Mouse (Mus musculus): ENCODE results near the gene Kdelc1. TPM values are rescaled to one million over a fixed set of nuclear protein-coding genes. Genes with fewer than 3 reads are reported as not detected.
A peak's percentile ranks its signal among the peaks of the same experiment; 100 is the strongest.

Kdelc1 gene
- polyA plus RNA-seq, 1 experiment from 2014 or later: 13.8 TPM

GRCm38 (mm10) chr1:44102259-44102717, 16.3 kb downstream of the Kdelc1 start, which contains the start of gene Tex30:
Tex30 (minus strand) TSS chr1:44102441.
- WGBS (ENCODE audit: insufficient replicate concordance): under 1% methylated on average over 55 of the region's 55 CpGs
- no peaks in the 10 kb centered on the region for H3K27me3 ChIP-seq (ENCODE audit: control insufficient read depth, insufficient read depth, low read depth, low read length)
- H3K27ac ChIP-seq (ENCODE audit: low read length): peak within 1 kb of the TSS; percentile 98
- peak; percentile 96 for ATAC-seq (ENCODE audit: low read depth)
- no peaks in the 10 kb centered on the region for H3K9me3 ChIP-seq (replicated peaks; ENCODE audit: control insufficient read depth, low read length)
- peak within 1 kb of the TSS; percentile 64 for H3K4me2 ChIP-seq (ENCODE audit: low read depth, low read length)
- no peaks in the 10 kb centered on the region for H3K36me3 ChIP-seq (ENCODE audit: control insufficient read depth, insufficient read depth)
- H3K4me1 ChIP-seq (ENCODE audit: control insufficient read depth, low read depth, low read length): peaks cover 7% of the 10 kb centered on the region
- peak within 1 kb of the TSS; percentile 89 for H3K4me3 ChIP-seq (ENCODE audit: low read depth, low read length)
- peak within 1 kb of the TSS; percentile 94 for H3K9ac ChIP-seq (ENCODE audit: low read depth, low read length)

GRCm38 (mm10) chr1:44101448-44102225, 17.0 kb downstream of the Kdelc1 start:
- under 1% methylated on average over 54 of the region's 55 CpGs for WGBS (ENCODE audit: insufficient replicate concordance)
- no peaks in the 10 kb centered on the region for H3K36me3 ChIP-seq (ENCODE audit: control insufficient read depth, insufficient read depth)
- H3K27ac ChIP-seq (ENCODE audit: low read length): peak overlapping the region; percentile 98
- no peaks in the 10 kb centered on the region for H3K9me3 ChIP-seq (replicated peaks; ENCODE audit: control insufficient read depth, low read length)
- H3K27me3 ChIP-seq (ENCODE audit: control insufficient read depth, insufficient read depth, low read depth, low read length): no peaks in the 10 kb centered on the region
- peak overlapping the region; percentile 94 for H3K9ac ChIP-seq (ENCODE audit: low read depth, low read length)
- H3K4me3 ChIP-seq (ENCODE audit: low read depth, low read length): peak overlapping the region; percentile 89
- ATAC-seq (ENCODE audit: low read depth): peak; percentile 70
- H3K4me2 ChIP-seq (ENCODE audit: low read depth, low read length): peak overlapping the region; percentile 64
- H3K4me1 ChIP-seq (ENCODE audit: control insufficient read depth, low read depth, low read length): peaks cover 7% of the 10 kb centered on the region

DNA sequence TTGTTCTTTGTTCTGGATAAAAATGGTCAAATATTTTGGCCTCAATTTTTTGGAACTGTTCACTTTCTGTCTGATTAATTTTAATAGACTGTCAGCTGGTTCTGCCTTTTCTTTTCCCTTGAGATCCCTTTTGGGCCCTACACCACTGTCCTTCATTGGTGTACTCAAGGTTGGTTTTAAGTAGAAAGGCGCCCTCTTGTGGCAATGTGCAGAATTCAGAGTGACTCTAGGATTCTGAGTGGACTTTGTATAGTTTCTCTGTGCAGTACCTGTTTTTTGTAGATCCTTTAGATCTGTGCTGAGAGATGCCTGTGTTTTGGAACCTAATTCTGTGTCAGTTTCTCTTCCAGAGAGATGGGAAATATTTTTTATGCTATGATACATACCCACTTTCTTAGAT, 54.0 kb downstream of the Kdelc1 start:
- Histone ChIP-seq H3K9me3 (replicated peaks; ENCODE audit: control insufficient read depth, low read length) (no peaks in the 10 kb centered on the region), H3K36me3 (ENCODE audit: control insufficient read depth, insufficient read depth) (no peaks in the 10 kb centered on the region), H3K27ac (ENCODE audit: low read length) (no peak overlapping the region), H3K4me2 (ENCODE audit: low read depth, low read length) (no peak overlapping the region), H3K27me3 (ENCODE audit: control insufficient read depth, insufficient read depth, low read depth, low read length) (no peaks in the 10 kb centered on the region), H3K4me1 (ENCODE audit: control insufficient read depth, low read depth, low read length) (no peaks in the 10 kb centered on the region), H3K9ac (ENCODE audit: low read depth, low read length) (no peak overlapping the region), H3K4me3 (ENCODE audit: low read depth, low read length) (no peak overlapping the region)
- WGBS (ENCODE audit: insufficient replicate concordance): 0% methylated on average over 1 of the region's 1 CpGs
- no peak for ATAC-seq (ENCODE audit: low read depth)

DNA sequence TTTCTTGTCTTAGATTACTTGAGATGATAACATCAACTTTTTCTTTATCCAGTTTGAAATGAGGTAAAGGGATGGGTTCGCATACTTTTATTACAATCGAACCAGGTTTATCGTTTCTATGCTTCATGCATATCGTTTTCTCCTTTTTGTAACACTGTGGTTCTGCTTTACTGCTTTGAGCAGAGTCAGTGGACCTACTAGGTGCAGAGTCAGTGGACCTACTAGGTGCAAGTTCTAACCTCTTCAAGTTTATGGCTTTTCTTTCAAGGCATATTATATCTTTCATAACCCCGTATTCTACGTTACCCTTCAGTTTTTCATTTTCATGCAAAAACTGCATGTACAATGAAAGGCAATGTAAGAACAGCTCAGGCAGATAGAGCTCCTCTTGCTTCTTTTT, 55.2 kb downstream of the Kdelc1 start:
- Histone ChIP-seq H3K9ac (ENCODE audit: low read depth, low read length) (no peak overlapping the region), H3K27ac (ENCODE audit: low read length) (no peak overlapping the region), H3K36me3 (ENCODE audit: control insufficient read depth, insufficient read depth) (no peaks in the 10 kb centered on the region), H3K4me2 (ENCODE audit: low read depth, low read length) (no peak overlapping the region), H3K9me3 (replicated peaks; ENCODE audit: control insufficient read depth, low read length) (no peaks in the 10 kb centered on the region), H3K27me3 (ENCODE audit: control insufficient read depth, insufficient read depth, low read depth, low read length) (no peaks in the 10 kb centered on the region), H3K4me1 (ENCODE audit: control insufficient read depth, low read depth, low read length) (no peaks in the 10 kb centered on the region), H3K4me3 (ENCODE audit: low read depth, low read length) (no peak overlapping the region)
- WGBS (ENCODE audit: insufficient replicate concordance): 87% methylated on average over 6 of the region's 6 CpGs
- no peak for ATAC-seq (ENCODE audit: low read depth)

DNA sequence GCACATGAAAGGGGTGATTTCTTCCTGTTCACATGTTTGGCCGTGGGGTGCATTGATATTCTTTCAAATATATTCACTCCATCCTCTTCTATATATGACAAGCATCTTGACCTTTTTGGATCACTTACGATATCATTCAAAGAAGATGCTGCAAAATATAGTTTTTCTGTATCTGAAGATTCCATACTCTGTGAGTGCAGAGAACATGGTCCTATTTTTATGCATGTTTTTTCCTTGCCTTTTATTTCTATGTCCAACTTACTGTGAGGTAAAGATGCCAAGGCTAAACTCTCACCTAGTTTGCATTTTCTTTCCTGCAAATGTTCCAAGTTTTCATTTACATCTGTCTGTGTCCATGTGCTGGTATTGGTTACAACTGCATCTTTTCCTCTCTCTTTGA, 56.8 kb downstream of the Kdelc1 start, which contains the start of gene Gm8251:
Gene Gm8251 (minus strand): TSS at position 101 of the 400 bp plus-strand sequence.
- 50% methylated on average over 2 of the region's 2 CpGs for WGBS (ENCODE audit: insufficient replicate concordance)
- Histone ChIP-seq H3K36me3 (ENCODE audit: control insufficient read depth, insufficient read depth) (no peaks in the 10 kb centered on the region), H3K27me3 (ENCODE audit: control insufficient read depth, insufficient read depth, low read depth, low read length) (no peaks in the 10 kb centered on the region), H3K4me3 (ENCODE audit: low read depth, low read length) (no peak within 1 kb of the TSS), H3K4me2 (ENCODE audit: low read depth, low read length) (no peak within 1 kb of the TSS), H3K4me1 (ENCODE audit: control insufficient read depth, low read depth, low read length) (no peaks in the 10 kb centered on the region), H3K9ac (ENCODE audit: low read depth, low read length) (no peak within 1 kb of the TSS), H3K9me3 (replicated peaks; ENCODE audit: control insufficient read depth, low read length) (no peaks in the 10 kb centered on the region), H3K27ac (ENCODE audit: low read length) (no peak within 1 kb of the TSS)
- no peak for ATAC-seq (ENCODE audit: low read depth)

DNA sequence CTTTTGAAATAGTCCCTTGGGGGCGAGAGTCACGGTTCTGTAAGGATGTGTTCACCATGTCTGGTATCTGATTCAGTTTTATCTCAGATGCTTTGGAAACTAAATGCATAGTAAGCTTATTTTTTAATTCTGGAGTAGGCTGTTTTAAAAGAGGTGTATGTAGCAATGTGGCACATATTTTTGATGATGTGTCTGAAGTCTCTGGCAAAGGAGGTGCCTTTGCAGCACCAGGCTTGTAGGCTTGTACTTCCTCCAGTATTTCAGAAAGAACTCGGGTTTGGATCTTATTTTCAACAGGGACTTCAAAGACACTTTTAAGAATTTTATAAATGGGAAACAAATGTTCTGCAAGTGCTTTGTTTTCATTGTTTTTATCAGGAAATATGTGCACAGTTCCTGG, 60.8 kb downstream of the Kdelc1 start:
- no peak overlapping the region for H3K9ac ChIP-seq (ENCODE audit: low read depth, low read length)
- no peaks in the 10 kb centered on the region for H3K9me3 ChIP-seq (replicated peaks; ENCODE audit: control insufficient read depth, low read length)
- no peak for ATAC-seq (ENCODE audit: low read depth)
- WGBS (ENCODE audit: insufficient replicate concordance): 54% methylated on average over 3 of the region's 3 CpGs
- no peaks in the 10 kb centered on the region for H3K4me1 ChIP-seq (ENCODE audit: control insufficient read depth, low read depth, low read length)
- H3K27ac ChIP-seq (ENCODE audit: low read length): no peak overlapping the region
- H3K4me2 ChIP-seq (ENCODE audit: low read depth, low read length): no peak overlapping the region
- no peak overlapping the region for H3K4me3 ChIP-seq (ENCODE audit: low read depth, low read length)
- no peaks in the 10 kb centered on the region for H3K27me3 ChIP-seq (ENCODE audit: control insufficient read depth, insufficient read depth, low read depth, low read length)
- no peaks in the 10 kb centered on the region for H3K36me3 ChIP-seq (ENCODE audit: control insufficient read depth, insufficient read depth)

Other genes starting within 250 kb of the Kdelc1 start
- 23.8 and 24.2 TPM in 2 replicates for gene Tpp2, start 185.2 kb downstream of the Kdelc1 start, polyA plus RNA-seq (2015; fragmentation: Nextera tagmentation; extraction: Ambion mirVana)
- gene Mettl21c, start 98.8 kb downstream of the Kdelc1 start, polyA plus RNA-seq (2015; fragmentation: Nextera tagmentation; extraction: Ambion mirVana): 0.11 TPM in 1 of 2 replicates, not detected in the other
- gene Gm8251, start 56.9 kb downstream of the Kdelc1 start, polyA plus RNA-seq (2015; fragmentation: Nextera tagmentation; extraction: Ambion mirVana): 0.12 and 0.19 TPM in 2 replicates
- gene Tex30, start 16.4 kb downstream of the Kdelc1 start, polyA plus RNA-seq (2015; fragmentation: Nextera tagmentation; extraction: Ambion mirVana): 35.4 and 44.3 TPM in 2 replicates
- 3.5 and 4.0 TPM in 2 replicates for gene Bivm, start 149 bp upstream of the Kdelc1 start, polyA plus RNA-seq (2015; fragmentation: Nextera tagmentation; extraction: Ambion mirVana)
- gene Ercc5, start 28.9 kb upstream of the Kdelc1 start, polyA plus RNA-seq (2015; fragmentation: Nextera tagmentation; extraction: Ambion mirVana): 4.0 and 4.6 TPM in 2 replicates
- 0.27 and 0.47 TPM in 2 replicates for gene Mettl21e, start 100.2 kb upstream of the Kdelc1 start, polyA plus RNA-seq (2015; fragmentation: Nextera tagmentation; extraction: Ambion mirVana)

Measured in liver, embryonic 16.5 days (tissue).